ENCODE assay signal across 7 mouse cellular contexts in the genomic region with DNA sequence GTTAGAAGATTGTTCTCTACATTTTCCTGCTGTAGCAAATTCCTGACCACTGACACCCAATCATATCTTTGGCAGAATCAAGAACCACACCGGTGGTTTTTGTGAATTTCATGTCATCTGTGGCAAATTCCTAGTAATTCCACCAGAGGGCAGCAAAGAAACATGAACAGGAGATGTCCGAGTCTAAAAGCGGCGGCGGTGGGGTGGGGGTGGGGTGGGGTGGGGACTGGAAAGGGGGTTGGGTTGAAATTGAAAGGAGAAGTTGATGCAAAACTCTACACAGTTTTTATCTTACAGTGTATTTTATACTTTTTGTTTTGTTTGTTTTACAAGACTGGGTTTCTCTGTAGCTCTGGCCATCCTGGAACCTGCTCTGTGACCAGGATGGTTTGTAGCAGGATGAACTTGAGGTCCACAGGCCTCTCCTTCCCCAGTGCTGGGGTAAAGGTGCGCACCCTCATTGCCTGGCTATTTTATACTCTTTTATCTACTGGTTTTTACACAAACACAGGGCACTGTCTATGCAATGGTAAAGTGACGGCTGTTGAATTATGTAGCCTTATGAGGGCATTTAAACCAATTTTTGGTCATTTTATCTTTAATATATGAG. TPM values are rescaled to one million over a fixed set of nuclear protein-coding genes. Genes with fewer than 3 reads are reported as not detected.
A peak's percentile ranks its signal among the peaks of the same experiment; 100 is the strongest.
DNase-seq lines count a peak whose midpoint lies in the region; ATAC-seq lines count a peak whose summit lies in the region.

No protein-coding gene starts in this region.

- peak; percentile 68 for ATAC-seq in neutrophil, adult 5-6 weeks (ENCODE audit: extremely low read depth, insufficient number of reproducible peaks, low FRiP score, poor library complexity, severe bottlenecking)

- DNase-seq in left cerebral cortex, adult 11 months (ENCODE audit: low spot score): peak; percentile 34
- no peak for DNase-seq in left cerebral cortex, adult 8-10 months (ENCODE audit: low spot score in 2 of 2)
- peak; percentile 59 for DNase-seq in MN1 (ENCODE audit: low spot score)
- DNase-seq in cerebellum, adult 8-10 months: peak; percentile 48
- DNase-seq in heart, postnatal 36 days: peak; percentile 46 to 58
- peak; percentile 28 for DNase-seq in left cerebral cortex, postnatal 4 days

- intact Hi-C loops in heart, postnatal 36 days (cut with DNase I): loop anchor here (1.0 to 5.0 kb wide), 7 partner anchors 32 to 467 kb away; partner anchors contain the start of genes Als2, Stradb and Trak2
- intact Hi-C loops in left cerebral cortex, postnatal 4 days (cut with DNase I): loop anchor here (5.0 to 10.0 kb wide), 3 partner anchors 127 to 855 kb away; no protein-coding TSS in a partner anchor

RNA-seq across cellular contexts. Expression of gene Casp8, which starts 25.0 kb away (rescaled TPM):
- 1 to 10 TPM; 2.0 to 4.2 (median 3.1) TPM for total RNA-seq in left cerebral cortex, adult 8-10 months (2022)
- total RNA-seq in heart, postnatal 36 days (2021): 10 to 100 TPM in 1 of 2 experiments, 1 to 10 TPM in 1; 6.8 to 10.1 TPM
- 1 to 10 TPM; 4.6 to 5.6 TPM for total RNA-seq in left cerebral cortex, postnatal 4 days (2021)
- 90.5 and 99.0 TPM in 2 replicates for total RNA-seq in neutrophil, adult 5-6 weeks (2017)

RNA-seq across cellular contexts. Expression of gene Cflar, which starts 58.9 kb away (rescaled TPM):
- total RNA-seq in left cerebral cortex, adult 8-10 months (2022): 10 to 100 TPM; 22.7 to 37.5 (median 25.6) TPM
- 10 to 100 TPM; 56.4 to 61.5 TPM for total RNA-seq in heart, postnatal 36 days (2021)
- total RNA-seq in left cerebral cortex, postnatal 4 days (2021): 10 to 100 TPM; 25.7 to 38.9 TPM
- 175 and 180 TPM in 2 replicates for total RNA-seq in neutrophil, adult 5-6 weeks (2017)

Comparison
In these comparisons a context has a peak if more than half of its experiments do, and no peak if none do; other contexts are left out.
1. DNase-seq: peak in left cerebral cortex, adult 11 months (single experiment), MN1 (single experiment), cerebellum, adult 8-10 months (single experiment), heart, postnatal 36 days (2 of 2) and left cerebral cortex, postnatal 4 days (single experiment); none in left cerebral cortex, adult 8-10 months (0 of 2).